Mouse (Mus musculus) stomach, postnatal 0 days (tissue): ENCODE data around the gene Pgm5. TPM values are rescaled to one million over a fixed set of nuclear protein-coding genes. Genes with fewer than 3 reads are reported as not detected.

Source experiments
- ATAC-seq: fragments of 200-750 bp; cut with Nextera tagmentation; 2 replicates; pipeline ENCODE4 v1.8.0; 2017; ENCODE audit not compliant: low FRiP score, low TSS enrichment
- DNase-seq: peaks from one replicate; pipeline ENCODE4 v3.0.0-alpha.2; 2016; ENCODE audit warnings: low spot score
- H3K27ac ChIP-seq: fragments of 300-500 bp; sonication (generic); replicated peaks from 2 replicates; pipeline ENCODE4 v1.5.1; 2014; ENCODE audit warnings: mild to moderate bottlenecking, control low read depth
- H3K27me3 ChIP-seq: fragments of 300-500 bp; sonication (generic); 2 replicates; pipeline ENCODE4 v1.6.1; 2014; ENCODE audit warnings: low read length; ENCODE audit not compliant: control insufficient read depth, insufficient read depth
- H3K36me3 ChIP-seq: fragments of 300-500 bp; sonication (generic); 2 replicates; pipeline ENCODE4 v1.6.1; 2014; ENCODE audit warnings: low read length, mixed read lengths; ENCODE audit not compliant: control insufficient read depth, insufficient read depth
- H3K4me1 ChIP-seq: fragments of 300-500 bp; sonication (generic); replicated peaks from 2 replicates; pipeline ENCODE4 v1.6.1; 2014; ENCODE audit warnings: antibody characterized with exemption; ENCODE audit not compliant: control insufficient read depth, insufficient read depth
- H3K4me2 ChIP-seq: fragments of 300-500 bp; sonication (generic); replicated peaks from 2 replicates; pipeline ENCODE4 v1.6.1; 2014; ENCODE audit warnings: low read depth, mild to moderate bottlenecking, control low read depth, moderate library complexity
- H3K4me3 ChIP-seq: fragments of 300-500 bp; sonication (generic); 2 replicates; pipeline ENCODE4 v1.5.1; 2014; ENCODE audit warnings: low read depth, low read length, control low read depth
- H3K9ac ChIP-seq: fragments of 300-500 bp; sonication (generic); 2 replicates; pipeline ENCODE4 v1.6.1; 2014; ENCODE audit warnings: mild to moderate bottlenecking, low read length, control low read depth, mixed read lengths
- H3K9me3 ChIP-seq: fragments of 300-500 bp; sonication (generic); 2 replicates; pipeline ENCODE4 v1.6.1; 2016; ENCODE audit warnings: low read length; ENCODE audit not compliant: control insufficient read depth
- CTCF ChIP-seq: IDR thresholded peaks from 2 replicates; pipeline ENCODE4 v1.5.1; 2016; ENCODE audit warnings: antibody characterized with exemption, low read depth, mild to moderate bottlenecking, moderate library complexity
- EP300 ChIP-seq: optimal IDR thresholded peaks from 2 replicates; pipeline ENCODE3; 2016; ENCODE audit warnings: antibody characterized with exemption
- WGBS: fragments of 180-500 bp; shearing (Covaris S2); extraction: QIAGEN DNeasy Blood & Tissue Kit; methylation state at CpG from one replicate; pipeline ENCODE4 v1.1.7; 2014; 5-methylcytosine and 5-hydroxymethylcytosine counted together
- polyA plus RNA-seq: library from polyadenylated mRNA; unstranded; fragments of >200 nt; fragmentation: Nextera tagmentation; extraction: Ambion mirVana; gene quantifications from 2 replicates; pipeline ENCODE4 v1.2.1, GENCODE M21; 2015

Pgm5 gene
- polyA plus RNA-seq, 1 experiment from 2014 or later = 6.3 TPM

DNA sequence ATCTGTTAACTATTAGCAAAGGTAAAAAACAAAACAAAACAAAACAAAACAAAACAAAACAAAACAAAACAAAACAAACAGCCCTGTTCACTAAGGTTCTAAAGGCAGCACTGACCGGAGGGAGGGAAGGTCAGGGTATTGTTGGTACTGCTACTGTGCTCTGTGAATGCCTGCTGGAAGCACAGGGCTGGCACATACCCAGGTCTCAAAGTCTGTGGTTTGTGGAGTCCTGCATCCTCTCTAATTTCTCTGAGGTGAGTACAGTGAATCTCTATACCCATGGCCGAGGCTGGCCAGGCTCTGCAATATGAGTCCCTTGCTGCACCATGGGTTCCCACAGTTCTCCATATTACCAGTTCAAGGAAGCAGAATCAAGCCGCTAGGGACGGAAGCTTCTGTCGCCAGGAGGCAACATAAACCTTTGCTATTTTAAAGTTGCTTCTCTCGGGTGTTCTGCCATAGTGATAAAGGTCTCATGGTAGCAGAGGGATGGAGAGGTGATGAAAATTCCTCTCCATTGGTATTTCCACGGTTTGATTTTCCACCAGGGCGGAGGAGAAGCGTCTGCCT lies 208.3 kb downstream of the Pgm5 start:
- Histone ChIP-seq H3K4me1 (no peaks in the 10 kb centered on the region), H3K9me3 (no peaks in the 10 kb centered on the region), H3K4me3 (no peak overlapping the region), H3K27me3 (no peaks in the 10 kb centered on the region), H3K36me3 (no peaks in the 10 kb centered on the region), H3K27ac (no peak overlapping the region), H3K4me2 (no peak overlapping the region), H3K9ac (no peak overlapping the region)
- TF ChIP-seq EP300 (no peak), CTCF (no peak)
- ATAC-seq (no peak), DNase-seq (no peak)
- WGBS = 68% methylated on average over 9 of the region's 9 CpGs

DNA sequence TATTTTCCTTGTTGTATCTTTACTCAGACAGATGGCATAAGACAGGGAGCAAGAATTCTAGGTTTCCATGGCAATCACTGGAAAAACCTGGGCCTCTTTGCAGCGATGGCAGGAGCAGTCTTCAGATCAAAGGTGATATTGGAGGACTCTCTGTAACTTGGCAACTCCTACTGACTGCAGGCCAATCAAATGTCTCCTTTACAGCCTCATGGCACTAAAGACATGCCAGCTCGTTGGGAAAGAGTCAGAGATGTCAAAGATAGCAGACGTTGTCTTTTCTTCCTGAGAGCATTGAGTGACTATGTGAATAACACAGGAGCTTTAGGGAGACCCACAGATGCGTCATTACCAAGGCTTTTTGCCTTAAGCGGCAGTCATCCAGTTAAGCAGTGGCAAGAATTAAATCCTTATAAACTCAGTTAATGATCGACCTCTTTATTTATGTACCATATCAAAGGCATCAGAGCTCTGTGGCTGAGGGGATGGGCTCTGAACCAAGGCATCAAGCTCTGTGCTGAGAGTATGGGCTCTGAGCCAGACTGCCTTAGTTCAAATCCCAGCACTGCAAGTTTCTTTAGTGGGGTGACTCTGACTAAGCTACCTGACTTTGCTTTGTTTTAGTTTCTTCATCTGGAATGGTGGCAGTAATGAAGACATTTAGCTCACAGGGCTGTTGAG lies 209.2 kb downstream of the Pgm5 start:
- TF ChIP-seq CTCF (no peak), EP300 (no peak)
- no peak for ATAC-seq

DNA sequence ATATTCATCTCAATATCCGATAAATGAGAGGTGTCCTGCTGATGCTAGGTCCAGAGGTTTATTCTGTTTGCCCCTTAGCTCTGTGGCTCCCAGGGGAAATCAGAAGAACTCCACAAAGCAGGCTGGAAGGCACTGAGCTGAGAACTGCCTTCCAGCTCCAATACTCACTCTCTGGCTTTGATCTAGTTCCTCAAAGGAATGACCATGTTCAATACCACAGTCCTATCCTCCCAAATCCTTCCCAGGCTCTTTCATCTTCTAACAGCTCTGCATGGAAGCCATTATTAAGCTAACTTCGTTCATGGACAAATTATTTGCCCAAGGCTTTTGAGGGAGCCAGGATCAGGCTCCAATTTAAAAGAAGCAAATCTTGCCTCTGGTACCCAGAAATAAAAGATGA lies 210.1 kb downstream of the Pgm5 start:
- no peak for TF ChIP-seq EP300
- TF ChIP-seq CTCF = no peak
- WGBS = 66% methylated on average over 2 of the region's 2 CpGs

More for the DNA sequence above, 209.2 kb downstream of the Pgm5 start:
- Histone ChIP-seq H3K27me3 (no peaks in the 10 kb centered on the region), H3K9me3 (no peaks in the 10 kb centered on the region), H3K36me3 (no peaks in the 10 kb centered on the region), H3K27ac (no peak overlapping the region), H3K4me3 (no peak overlapping the region), H3K4me2 (no peak overlapping the region), H3K9ac (no peak overlapping the region), H3K4me1 (no peaks in the 10 kb centered on the region)
- no peak for DNase-seq
- WGBS = 35% methylated on average over 6 of the region's 6 CpGs

DNA sequence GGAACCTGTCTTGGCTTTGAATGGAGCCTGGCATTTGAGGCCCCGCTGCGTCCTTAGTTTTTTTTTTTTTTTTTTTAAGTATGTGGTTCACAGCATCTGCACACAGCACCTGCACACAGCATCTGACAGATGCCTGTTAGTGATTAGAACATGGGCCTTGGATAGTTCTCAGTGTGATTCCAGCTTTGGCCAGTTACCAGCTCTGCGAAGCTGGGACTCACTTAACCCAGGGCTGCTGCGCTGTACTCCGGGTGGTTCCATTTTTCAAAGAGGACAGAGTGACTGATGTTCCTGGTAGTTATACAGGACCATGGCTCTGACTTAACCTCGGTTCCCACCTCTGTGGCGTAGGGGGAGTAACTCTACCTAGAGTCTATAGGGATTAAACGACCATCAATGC lies 211.2 kb downstream of the Pgm5 start:
- no peaks in the 10 kb centered on the region for H3K36me3 ChIP-seq
- H3K4me2 ChIP-seq = no peak overlapping the region
- H3K27ac ChIP-seq = no peak overlapping the region
- H3K9ac ChIP-seq = no peak overlapping the region
- H3K27me3 ChIP-seq = no peaks in the 10 kb centered on the region
- TF ChIP-seq CTCF (no peak), EP300 (no peak)
- no peak overlapping the region for H3K4me3 ChIP-seq
- ATAC-seq (no peak), DNase-seq (no peak)
- 76% methylated on average over 8 of the region's 8 CpGs for WGBS
- H3K9me3 ChIP-seq = no peaks in the 10 kb centered on the region
- H3K4me1 ChIP-seq = no peaks in the 10 kb centered on the region

More for the DNA sequence above, 210.1 kb downstream of the Pgm5 start:
- Histone ChIP-seq H3K9ac (no peak overlapping the region), H3K36me3 (no peaks in the 10 kb centered on the region), H3K4me1 (no peaks in the 10 kb centered on the region), H3K27me3 (no peaks in the 10 kb centered on the region), H3K4me2 (no peak overlapping the region), H3K9me3 (no peaks in the 10 kb centered on the region), H3K27ac (no peak overlapping the region), H3K4me3 (no peak overlapping the region)
- no peak for DNase-seq
- no peak for ATAC-seq

GRCm38 (mm10) chr19:24648016-24648415 lies 213.6 kb downstream of the Pgm5 start:
- 62% methylated on average over 8 of the region's 8 CpGs for WGBS
- H3K9ac ChIP-seq = no peak overlapping the region
- no peak overlapping the region for H3K27ac ChIP-seq
- no peaks in the 10 kb centered on the region for H3K9me3 ChIP-seq
- H3K4me2 ChIP-seq = no peak overlapping the region
- no peaks in the 10 kb centered on the region for H3K36me3 ChIP-seq
- no peak overlapping the region for H3K4me3 ChIP-seq
- DNase-seq = no peak
- no peaks in the 10 kb centered on the region for H3K27me3 ChIP-seq
- ATAC-seq = no peak
- no peak for TF ChIP-seq EP300
- TF ChIP-seq CTCF = no peak
- H3K4me1 ChIP-seq = no peaks in the 10 kb centered on the region

DNA sequence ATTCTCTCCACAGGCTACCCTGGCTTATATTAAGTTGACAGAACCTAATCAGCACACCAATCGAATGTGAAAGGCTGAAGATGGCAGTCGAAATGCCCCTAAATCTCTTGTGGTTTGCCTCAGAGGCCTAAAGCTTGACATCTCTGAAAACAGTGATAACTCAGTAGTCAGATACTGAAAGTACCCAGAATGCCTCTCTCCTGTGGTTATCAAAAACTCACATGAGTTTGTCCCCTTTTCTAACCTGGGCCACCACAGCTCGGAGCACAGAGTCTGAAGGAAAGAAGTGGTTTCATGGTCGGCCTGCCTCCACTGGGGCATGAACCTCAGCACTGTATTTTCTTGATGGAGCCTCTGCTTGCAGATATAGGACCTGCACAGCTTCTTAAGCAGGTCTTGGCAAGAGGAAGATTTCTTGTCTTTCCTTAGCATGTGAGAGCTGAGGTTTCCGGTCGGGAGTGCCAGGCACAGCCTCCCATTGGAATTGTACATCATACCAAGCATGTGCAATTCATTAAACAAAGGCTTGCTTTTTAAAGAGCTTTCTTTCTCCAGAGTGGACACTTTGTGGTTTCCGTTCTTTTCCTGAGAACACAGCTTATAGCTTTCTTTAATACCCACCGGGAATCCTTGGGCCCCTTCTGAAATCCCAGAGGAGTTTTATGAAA lies 215.4 kb downstream of the Pgm5 start:
- DNase-seq (no peak), ATAC-seq (no peak)
- no peak overlapping the region for H3K27ac ChIP-seq
- H3K4me1 ChIP-seq = no peaks in the 10 kb centered on the region
- no peak overlapping the region for H3K4me2 ChIP-seq
- no peak overlapping the region for H3K9ac ChIP-seq
- H3K4me3 ChIP-seq = no peak overlapping the region
- H3K27me3 ChIP-seq = no peaks in the 10 kb centered on the region
- WGBS = 72% methylated on average over 8 of the region's 8 CpGs
- no peaks in the 10 kb centered on the region for H3K9me3 ChIP-seq
- no peak for TF ChIP-seq CTCF
- TF ChIP-seq EP300 = no peak
- H3K36me3 ChIP-seq = no peaks in the 10 kb centered on the region
